In genomic region chr3:57950431-57951331, GRCm38 (mm10) we compare ENCODE assay signal across 10 mouse cellular contexts.
DNase-seq lines count a peak whose midpoint lies in the region; ATAC-seq and TF ChIP-seq lines count a peak whose summit lies in the region.
"Had no signal": no experiment of that assay in that cellular context is flagged by ENCODE, and none has a peak within 500 bp of the region (broad histone marks: within the 10 kb centered on the region; RNA-seq: fewer than 3 reads in every experiment).

No protein-coding gene starts in this region.

- no peak overlapping the region for H3K9ac ChIP-seq in hindbrain, embryonic 14.5 days
- H3K9ac ChIP-seq in intestine, postnatal 0 days (ENCODE audit: low read depth, low read length), result no peak overlapping the region
- H3K9ac ChIP-seq: embryonic facial prominence, embryonic 12.5 days had no signal

- 51% methylated on average over 7 of the region's 7 CpGs for WGBS in hindbrain, embryonic 14.5 days
- WGBS in intestine, postnatal 0 days, result 76% methylated on average over 7 of the region's 7 CpGs

- H3K4me1 ChIP-seq in hindbrain, embryonic 14.5 days (replicated peaks; ENCODE audit: control insufficient read depth, insufficient read depth, low read length), result no peaks in the 10 kb centered on the region; the same call in 1 of the 2 replicates
- no peaks in the 10 kb centered on the region for H3K4me1 ChIP-seq in intestine, postnatal 0 days (replicated peaks; ENCODE audit: control insufficient read depth, insufficient read depth, low read length)
- H3K4me1 ChIP-seq: embryonic facial prominence, embryonic 12.5 days had no signal

- H3K27ac ChIP-seq in hindbrain, embryonic 14.5 days, result no peak overlapping the region
- no peak overlapping the region for H3K27ac ChIP-seq in intestine, postnatal 0 days (ENCODE audit: low read depth, low read length)
- H3K27ac ChIP-seq: embryonic facial prominence, embryonic 12.5 days had no signal

- H3K4me2 ChIP-seq in hindbrain, embryonic 14.5 days (replicated peaks), result no peak overlapping the region
- no peak overlapping the region for H3K4me2 ChIP-seq in intestine, postnatal 0 days (replicated peaks; ENCODE audit: low read depth)
- H3K4me2 ChIP-seq: embryonic facial prominence, embryonic 12.5 days had no signal

- TF ChIP-seq CTCF in intestine, postnatal 0 days (IDR thresholded peaks at IDR 0.05; ENCODE audit: low read depth), result no peak

- no peaks in the 10 kb centered on the region for H3K9me3 ChIP-seq in hindbrain, embryonic 14.5 days (ENCODE audit: control insufficient read depth, low read length)
- H3K9me3 ChIP-seq in intestine, postnatal 0 days (ENCODE audit: control insufficient read depth), result no peaks in the 10 kb centered on the region
- H3K9me3 ChIP-seq: embryonic facial prominence, embryonic 12.5 days; G1E had no signal

- H3K36me3 ChIP-seq in hindbrain, embryonic 14.5 days (replicated peaks; ENCODE audit: control insufficient read depth, insufficient read depth), result no peaks in the 10 kb centered on the region
- H3K36me3 ChIP-seq in intestine, postnatal 0 days (ENCODE audit: control insufficient read depth, insufficient read depth), result no peaks in the 10 kb centered on the region
- H3K36me3 ChIP-seq: embryonic facial prominence, embryonic 12.5 days; G1E had no signal

- DNase-seq in left cerebral cortex, postnatal 14 days (ENCODE audit: low spot score in 2 of 2), result peak; percentile 19 to 39
- no peak for DNase-seq in left cerebral cortex, adult 11 months (ENCODE audit: low spot score)
- peak; percentile 75 for DNase-seq in gastrocnemius, adult 18-20 months (ENCODE audit: low spot score)
- peak; percentile 27 for DNase-seq in hindbrain, embryonic 14.5 days (ENCODE audit: low spot score)
- peak; percentile 11 for DNase-seq in right cerebral cortex, postnatal 14 days
- no peak for DNase-seq in thymus, postnatal 10 days (ENCODE audit: low spot score in 2 of 2)
- DNase-seq in embryo, embryonic 11 days, result no peak

- no peak overlapping the region for H3K4me3 ChIP-seq in hindbrain, embryonic 14.5 days (replicated peaks; ENCODE audit: low read length)
- H3K4me3 ChIP-seq in intestine, postnatal 0 days (ENCODE audit: low read depth, low read length), result no peak overlapping the region
- H3K4me3 ChIP-seq: embryonic facial prominence, embryonic 12.5 days had no signal

- intact Hi-C loops in left cerebral cortex, postnatal 14 days (cut with DNase I), result no loop called here

- H3K27me3 ChIP-seq in hindbrain, embryonic 14.5 days (ENCODE audit: control insufficient read depth, insufficient read depth, low read length), result no peaks in the 10 kb centered on the region
- H3K27me3 ChIP-seq in intestine, postnatal 0 days (replicated peaks; ENCODE audit: control insufficient read depth, insufficient read depth, low read length), result no peaks in the 10 kb centered on the region
- H3K27me3 ChIP-seq: embryonic facial prominence, embryonic 12.5 days had no signal

- peak; percentile 53; the same call in 1 of the 2 replicates for ATAC-seq in hindbrain, embryonic 14.5 days (ENCODE audit: low FRiP score)
- ATAC-seq in intestine, postnatal 0 days, result no peak

Comparison
In these comparisons a context has a peak if more than half of its experiments do, and no peak if none do; other contexts are left out.
1. DNase-seq: peak in left cerebral cortex, postnatal 14 days (2 of 2), gastrocnemius, adult 18-20 months (single experiment), hindbrain, embryonic 14.5 days (single experiment) and right cerebral cortex, postnatal 14 days (single experiment); none in left cerebral cortex, adult 11 months (single experiment), thymus, postnatal 10 days (0 of 2) and embryo, embryonic 11 days (single experiment).